Mouse (Mus musculus): Measurements from ENCODE around the gene Dip2a. TPM values are rescaled to one million over a fixed set of nuclear protein-coding genes. Genes with fewer than 3 reads are reported as not detected.

Gene Dip2a
- polyA plus RNA-seq, 1 experiment from 2014 or later = 2.4 TPM

- no peak overlapping the region for H3K4me3 ChIP-seq
- H3K4me2 ChIP-seq = no peak overlapping the region
- H3K9ac ChIP-seq = no peak overlapping the region
- H3K27ac ChIP-seq = no peak overlapping the region
- no peaks in the 10 kb centered on the region for H3K9me3 ChIP-seq (replicated peaks)
- H3K27me3 ChIP-seq (replicated peaks) = no peaks in the 10 kb centered on the region
- no peak for ATAC-seq
- no peaks in the 10 kb centered on the region for H3K4me1 ChIP-seq
- 74% methylated on average over 7 of the region's 7 CpGs for WGBS (ENCODE audit: insufficient replicate concordance)
- peaks cover 80% of the 10 kb centered on the region for H3K36me3 ChIP-seq
These were observed 6.9 kb upstream of the Dip2a start for GRCm38 (mm10) chr10:76351953-76352352.

- Histone ChIP-seq H3K27me3 (replicated peaks) (peaks cover 8% of the 10 kb centered on the region; the same call in 1 of the 2 replicates), H3K9me3 (replicated peaks) (no peaks in the 10 kb centered on the region), H3K36me3 (peaks cover 27% of the 10 kb centered on the region), H3K4me2 (peak overlapping the region; percentile 99), H3K27ac (no peak overlapping the region), H3K9ac (no peak overlapping the region), H3K4me3 (peak overlapping the region; percentile 83), H3K4me1 (peaks cover 25% of the 10 kb centered on the region)
- 6% methylated on average over 4 of the region's 4 CpGs for WGBS (ENCODE audit: insufficient replicate concordance)
- no peak for ATAC-seq
These were observed 1.5 kb upstream of the Dip2a start for GRCm38 (mm10) chr10:76346589-76346988.

- peaks cover 21% of the 10 kb centered on the region for H3K36me3 ChIP-seq
- no peak overlapping the region for H3K27ac ChIP-seq
- peaks cover 25% of the 10 kb centered on the region for H3K4me1 ChIP-seq
- H3K9ac ChIP-seq = peak overlapping the region; percentile 74
- H3K4me3 ChIP-seq = peak overlapping the region; percentile 83
- peaks cover 8% of the 10 kb centered on the region; the same call in 1 of the 2 replicates for H3K27me3 ChIP-seq (replicated peaks)
- peak overlapping the region; percentile 99 for H3K4me2 ChIP-seq
- ATAC-seq = 0 out of 2 replicates have a peak, but pooled peaks have one; percentile 36
- 10% methylated on average over 8 of the region's 8 CpGs for WGBS (ENCODE audit: insufficient replicate concordance)
- no peaks in the 10 kb centered on the region for H3K9me3 ChIP-seq (replicated peaks)
These were observed 976 bp upstream of the Dip2a start for GRCm38 (mm10) chr10:76346043-76346491.

- Histone ChIP-seq H3K4me1 (peaks cover 25% of the 10 kb centered on the region), H3K36me3 (peaks cover 16% of the 10 kb centered on the region), H3K27ac (peak overlapping the region; percentile 77), H3K4me3 (peak overlapping the region; percentile 83), H3K9me3 (replicated peaks) (no peaks in the 10 kb centered on the region), H3K27me3 (replicated peaks) (peaks cover 8% of the 10 kb centered on the region; the same call in 1 of the 2 replicates), H3K9ac (peak overlapping the region; percentile 74), H3K4me2 (peak overlapping the region; percentile 99)
- 4% methylated on average over 12 of the region's 12 CpGs for WGBS (ENCODE audit: insufficient replicate concordance)
- peak; percentile 31 for ATAC-seq
These were observed 430 bp upstream of the Dip2a start for GRCm38 (mm10) chr10:76345540-76345902.

- WGBS (ENCODE audit: insufficient replicate concordance) = 58% methylated on average over 4 of the region's 4 CpGs
- Histone ChIP-seq H3K4me2 (no peak overlapping the region), H3K9me3 (replicated peaks) (no peaks in the 10 kb centered on the region), H3K36me3 (no peaks in the 10 kb centered on the region), H3K4me1 (peaks cover 7% of the 10 kb centered on the region), H3K27ac (no peak overlapping the region), H3K4me3 (no peak overlapping the region), H3K27me3 (replicated peaks) (no peaks in the 10 kb centered on the region), H3K9ac (no peak overlapping the region)
- ATAC-seq = no peak
These were observed 10.7 kb downstream of the Dip2a start for GRCm38 (mm10) chr10:76334350-76334749.

GRCm38 (mm10) chr10:76332040-76332439, 13.1 kb downstream of the Dip2a start:
- Histone ChIP-seq H3K4me3 (no peak overlapping the region), H3K4me2 (no peak overlapping the region), H3K27ac (no peak overlapping the region), H3K27me3 (replicated peaks) (no peaks in the 10 kb centered on the region), H3K9me3 (replicated peaks) (no peaks in the 10 kb centered on the region), H3K4me1 (peaks cover 20% of the 10 kb centered on the region), H3K9ac (no peak overlapping the region), H3K36me3 (no peaks in the 10 kb centered on the region)
- WGBS (ENCODE audit: insufficient replicate concordance) = 80% methylated on average over 2 of the region's 2 CpGs
- no peak for ATAC-seq

GRCm38 (mm10) chr10:76329093-76329492, 16.0 kb downstream of the Dip2a start:
- peak; percentile 81 for ATAC-seq
- Histone ChIP-seq H3K4me3 (no peak overlapping the region), H3K27me3 (replicated peaks) (no peaks in the 10 kb centered on the region), H3K9me3 (replicated peaks) (no peaks in the 10 kb centered on the region), H3K9ac (no peak overlapping the region), H3K4me1 (peaks cover 20% of the 10 kb centered on the region), H3K4me2 (no peak overlapping the region), H3K36me3 (no peaks in the 10 kb centered on the region), H3K27ac (0 out of 2 replicates have a peak overlapping the region, but pooled peaks have one; percentile 13)
- 38% methylated on average over 4 of the region's 4 CpGs for WGBS (ENCODE audit: insufficient replicate concordance)

- H3K27ac ChIP-seq = 0 out of 2 replicates have a peak overlapping the region, but pooled peaks have one; percentile 13
- no peak overlapping the region for H3K4me3 ChIP-seq
- no peaks in the 10 kb centered on the region for H3K9me3 ChIP-seq (replicated peaks)
- H3K4me2 ChIP-seq = no peak overlapping the region
- no peaks in the 10 kb centered on the region for H3K27me3 ChIP-seq (replicated peaks)
- no peaks in the 10 kb centered on the region for H3K36me3 ChIP-seq
- H3K9ac ChIP-seq = no peak overlapping the region
- peaks cover 20% of the 10 kb centered on the region for H3K4me1 ChIP-seq
- no peak for ATAC-seq
- WGBS (ENCODE audit: insufficient replicate concordance) = 40% methylated on average over 3 of the region's 3 CpGs
These were observed 16.5 kb downstream of the Dip2a start for GRCm38 (mm10) chr10:76328574-76328973.

- no peak overlapping the region for H3K4me3 ChIP-seq
- H3K4me2 ChIP-seq = no peak overlapping the region
- no peak for ATAC-seq
- H3K36me3 ChIP-seq = no peaks in the 10 kb centered on the region
- no peak overlapping the region for H3K27ac ChIP-seq
- peaks cover 20% of the 10 kb centered on the region for H3K4me1 ChIP-seq
- H3K27me3 ChIP-seq (replicated peaks) = no peaks in the 10 kb centered on the region
- 61% methylated on average over 6 of the region's 6 CpGs for WGBS (ENCODE audit: insufficient replicate concordance)
- H3K9ac ChIP-seq = no peak overlapping the region
- no peaks in the 10 kb centered on the region for H3K9me3 ChIP-seq (replicated peaks)
These were observed 18.6 kb downstream of the Dip2a start for GRCm38 (mm10) chr10:76326304-76327006.

- WGBS (ENCODE audit: insufficient replicate concordance) = 76% methylated on average over 12 of the region's 12 CpGs
- H3K4me1 ChIP-seq = peaks cover 4% of the 10 kb centered on the region; the same call in 1 of the 2 replicates
- H3K9ac ChIP-seq = no peak overlapping the region
- no peaks in the 10 kb centered on the region for H3K27me3 ChIP-seq (replicated peaks)
- no peaks in the 10 kb centered on the region for H3K9me3 ChIP-seq (replicated peaks)
- peaks cover 31% of the 10 kb centered on the region for H3K36me3 ChIP-seq
- ATAC-seq = no peak
- H3K4me2 ChIP-seq = no peak overlapping the region
- H3K27ac ChIP-seq = no peak overlapping the region
- no peak overlapping the region for H3K4me3 ChIP-seq
These were observed 27.5 kb downstream of the Dip2a start for GRCm38 (mm10) chr10:76317623-76318022.

GRCm38 (mm10) chr10:76316194-76316593, 28.9 kb downstream of the Dip2a start:
- Histone ChIP-seq H3K27me3 (replicated peaks) (no peaks in the 10 kb centered on the region), H3K4me2 (no peak overlapping the region), H3K9ac (no peak overlapping the region), H3K36me3 (peaks cover 37% of the 10 kb centered on the region), H3K4me1 (peaks cover 4% of the 10 kb centered on the region; the same call in 1 of the 2 replicates), H3K9me3 (replicated peaks) (no peaks in the 10 kb centered on the region), H3K27ac (no peak overlapping the region), H3K4me3 (no peak overlapping the region)
- 63% methylated on average over 7 of the region's 7 CpGs for WGBS (ENCODE audit: insufficient replicate concordance)
- no peak for ATAC-seq

GRCm38 (mm10) chr10:76306738-76307137, 38.4 kb downstream of the Dip2a start:
- Histone ChIP-seq H3K9me3 (replicated peaks) (no peaks in the 10 kb centered on the region), H3K36me3 (peaks cover 6% of the 10 kb centered on the region; the same call in 1 of the 2 replicates), H3K27me3 (replicated peaks) (no peaks in the 10 kb centered on the region), H3K4me3 (no peak overlapping the region), H3K4me1 (no peaks in the 10 kb centered on the region), H3K4me2 (no peak overlapping the region), H3K9ac (no peak overlapping the region), H3K27ac (no peak overlapping the region)
- ATAC-seq = no peak
- WGBS (ENCODE audit: insufficient replicate concordance) = 42% methylated on average over 9 of the region's 9 CpGs

Measured in liver, embryonic 12.5 days (tissue).